Mouse (Mus musculus) MEL (cell line): ENCODE measurements around the gene Bglap2. TPM values are rescaled to one million over a fixed set of nuclear protein-coding genes. Genes with fewer than 3 reads are reported as not detected.
A peak's percentile ranks its signal among the peaks of the same experiment; 100 is the strongest.

Source experiments
- DNase-seq: peaks from one replicate; pipeline ENCODE4 v3.0.0; 2011; ENCODE audit warnings: low read depth, low spot score
- H3K27ac ChIP-seq: 2 replicates; pipeline ENCODE4 v1.5.1; 2012; ENCODE audit warnings: low read depth, mild to moderate bottlenecking, control low read depth, low read length, moderate library complexity; ENCODE audit not compliant: control insufficient read depth
- H3K27me3 ChIP-seq, 2 experiments: fragments of 150-350 bp in 1 of 2; sonication (generic) in 1 of 2; 2 replicates each; pipeline ENCODE4 v1.6.1; 2012; ENCODE audit warnings: low read length in 2 of 2, mild to moderate bottlenecking in 2 of 2, improper control_type of control experiment in 1 of 2, moderate library complexity in 1 of 2; ENCODE audit not compliant: insufficient read depth in 2 of 2, control insufficient read depth in 1 of 2
- H3K36me3 ChIP-seq, 2 experiments: 2 replicates each; pipeline ENCODE4 v1.6.1; 2012 to 2014; ENCODE audit warnings: low read length in 2 of 2, improper control_type of control experiment in 1 of 2, inconsistent platforms in 1 of 2, mild to moderate bottlenecking in 1 of 2; ENCODE audit not compliant: insufficient read depth in 2 of 2, control insufficient read depth in 1 of 2
- H3K4me1 ChIP-seq, 2 experiments: fragments of 150-350 bp in 1 of 2; sonication (generic) in 1 of 2; 2 replicates each; pipeline ENCODE4 v1.6.1; 2012; ENCODE audit warnings: low read length in 2 of 2, improper control_type of control experiment in 1 of 2, mild to moderate bottlenecking in 1 of 2; ENCODE audit not compliant: insufficient read depth in 2 of 2, control insufficient read depth in 1 of 2
- H3K4me3 ChIP-seq, 2 experiments: fragments of 150-350 bp in 1 of 2; sonication (generic) in 1 of 2; 2 replicates each; pipeline ENCODE4 v1.5.1; 2012; ENCODE audit warnings: low read depth in 2 of 2, low read length in 2 of 2, mild to moderate bottlenecking in 2 of 2, moderate library complexity in 2 of 2, control low read depth in 1 of 2, improper control_type of control experiment in 1 of 2; ENCODE audit not compliant: control insufficient read depth in 1 of 2, insufficient read depth in 1 of 2
- H3K79me2 ChIP-seq: 2 replicates; pipeline ENCODE4 v1.6.1; 2012; ENCODE audit warnings: mild to moderate bottlenecking, low read length, moderate library complexity; ENCODE audit not compliant: control insufficient read depth, poor library complexity, insufficient read depth
- H3K9ac ChIP-seq: 2 replicates; pipeline ENCODE4 v1.6.1; 2012; ENCODE audit warnings: low read depth, mild to moderate bottlenecking, control low read depth, low read length, moderate library complexity; ENCODE audit not compliant: control insufficient read depth, poor library complexity, severe bottlenecking
- H3K9me3 ChIP-seq: fragments of 150-350 bp; sonication (generic); replicated peaks from 2 replicates; pipeline ENCODE4 v1.6.1; 2012; ENCODE audit warnings: mild to moderate bottlenecking, low read length, improper control_type of control experiment, moderate library complexity; ENCODE audit not compliant: insufficient read depth
- CHD1 ChIP-seq: IDR thresholded peaks from 2 replicates; pipeline ENCODE4 v1.6.1; 2012; ENCODE audit warnings: low read depth, mild to moderate bottlenecking, inconsistent platforms, low read length, improper control_type of control experiment
- CTCF ChIP-seq, 3 experiments: IDR thresholded peaks in 2 of 3; conservative IDR thresholded peaks in 1 of 3; 2 replicates each; pipeline ENCODE4 v1.5.1; 2011 to 2012; ENCODE audit warnings: low read length in 3 of 3, low read depth in 2 of 3, mild to moderate bottlenecking in 2 of 3, improper control_type of control experiment in 1 of 3, inconsistent platforms in 1 of 3, mixed read lengths in 1 of 3, moderate library complexity in 1 of 3; ENCODE audit not compliant: control insufficient read depth in 1 of 3, insufficient read depth in 1 of 3, poor library complexity in 1 of 3, severe bottlenecking in 1 of 3
- ETS1 ChIP-seq: IDR thresholded peaks from 2 replicates; pipeline ENCODE4 v1.6.1; 2012; ENCODE audit warnings: low read depth, mild to moderate bottlenecking, inconsistent platforms, low read length, improper control_type of control experiment, moderate library complexity
- GABPA ChIP-seq: IDR thresholded peaks from 2 replicates; pipeline ENCODE4 v1.6.1; 2012; ENCODE audit warnings: low read depth, mild to moderate bottlenecking, inconsistent platforms, low read length, improper control_type of control experiment, moderate library complexity
- JUND ChIP-seq: IDR thresholded peaks from 2 replicates; pipeline ENCODE4 v1.6.1; 2011; ENCODE audit warnings: low read depth, mild to moderate bottlenecking, improper control_type of control experiment, low read length
- MYB ChIP-seq: IDR thresholded peaks from 2 replicates; pipeline ENCODE4 v1.6.1; 2011; ENCODE audit warnings: mild to moderate bottlenecking, low read depth, low read length, improper control_type of control experiment
- MYC ChIP-seq: IDR thresholded peaks from 2 replicates; pipeline ENCODE4 v1.6.1; 2011; ENCODE audit warnings: low read depth, mild to moderate bottlenecking, low read length, improper control_type of control experiment, moderate library complexity
- NELFE ChIP-seq: IDR thresholded peaks from 2 replicates; pipeline ENCODE4 v1.6.1; 2011; ENCODE audit warnings: low read depth, low read length, improper control_type of control experiment
- NRF1 ChIP-seq: IDR thresholded peaks from 2 replicates; pipeline ENCODE4 v1.6.1; 2014; ENCODE audit warnings: low read depth, mild to moderate bottlenecking, inconsistent platforms, low read length, improper control_type of control experiment, moderate library complexity; ENCODE audit not compliant: poor library complexity, insufficient read depth, severe bottlenecking
- POLR2A ChIP-seq, 2 experiments: IDR thresholded peaks; 2 replicates each; pipeline ENCODE4 v1.6.1; 2011 to 2012; ENCODE audit warnings: low read length in 2 of 2, mild to moderate bottlenecking in 2 of 2, control low read depth in 1 of 2, improper control_type of control experiment in 1 of 2, low read depth in 1 of 2, moderate library complexity in 1 of 2; ENCODE audit not compliant: control insufficient read depth in 1 of 2, insufficient read depth in 1 of 2, poor library complexity in 1 of 2
- POLR2AphosphoS2 ChIP-seq: IDR thresholded peaks from 2 replicates; pipeline ENCODE4 v1.6.1; 2011; ENCODE audit warnings: low read length, improper control_type of control experiment
- POLR2AphosphoS5 ChIP-seq: IDR thresholded peaks from 2 replicates; pipeline ENCODE4 v1.6.1; 2012; ENCODE audit warnings: low read depth, borderline replicate concordance, mild to moderate bottlenecking, inconsistent platforms, low read length, moderate library complexity, mixed read lengths
- RCOR1 ChIP-seq: IDR thresholded peaks from 2 replicates; pipeline ENCODE4 v1.6.1; 2012; ENCODE audit warnings: low read depth, mild to moderate bottlenecking, inconsistent platforms, low read length, improper control_type of control experiment
- SIN3A ChIP-seq: IDR thresholded peaks from 2 replicates; pipeline ENCODE4 v1.6.1; 2012; ENCODE audit warnings: low read length, improper control_type of control experiment, inconsistent platforms
- SMC3 ChIP-seq: IDR thresholded peaks from 2 replicates; pipeline ENCODE4 v1.6.1; 2011; ENCODE audit warnings: low read depth, low read length, improper control_type of control experiment
- TBP ChIP-seq: IDR thresholded peaks from 2 replicates; pipeline ENCODE4 v1.8.0; 2011; ENCODE audit warnings: low read depth, low read length, improper control_type of control experiment
- TCF12 ChIP-seq: IDR thresholded peaks from 2 replicates; pipeline ENCODE4 v1.6.1; 2014; ENCODE audit warnings: low read depth, mild to moderate bottlenecking, inconsistent platforms, low read length, improper control_type of control experiment, moderate library complexity
- UBTF ChIP-seq: IDR thresholded peaks from 2 replicates; pipeline ENCODE4 v1.6.1; 2012; ENCODE audit warnings: low read depth, mild to moderate bottlenecking, inconsistent platforms, low read length, improper control_type of control experiment, moderate library complexity, borderline replicate concordance; ENCODE audit not compliant: insufficient read depth
- USF2 ChIP-seq, 2 experiments: IDR thresholded peaks; 2 replicates each; pipeline ENCODE4 v1.6.1; 2011 to 2012; ENCODE audit warnings: improper control_type of control experiment in 2 of 2, low read length in 2 of 2, borderline replicate concordance in 1 of 2, inconsistent platforms in 1 of 2, low read depth in 1 of 2, mild to moderate bottlenecking in 1 of 2; ENCODE audit not compliant: insufficient read depth in 1 of 2
- ZC3H11A ChIP-seq: IDR thresholded peaks from 2 replicates; pipeline ENCODE4 v1.6.1; 2012; ENCODE audit warnings: low read depth, mild to moderate bottlenecking, inconsistent platforms, low read length, improper control_type of control experiment
- polyA plus RNA-seq, 2 experiments: library from polyadenylated mRNA; stranded (reverse) in 1 of 2; unstranded in 1 of 2; fragments of >175 nt in 1 of 2; fragments of >200 nt in 1 of 2; gene quantifications; 2 replicates each; pipeline versions ENCODE4 v1.2.1 to v1.2.4; 2012; ENCODE audit warnings: low replicate concordance in 2 of 2, low read depth in 1 of 2; ENCODE audit not compliant: insufficient read length in 2 of 2, insufficient read depth in 1 of 2, missing spikeins in 1 of 2
- total RNA-seq: library from RNA; depleted of rRNA; stranded (reverse); fragments of 300-350 nt; gene quantifications from 2 replicates; pipeline ENCODE4 v1.2.3, GENCODE M21; 2012

The Bglap2 gene
- total and polyA plus RNA-seq, 3 experiments, result not detected

- H3K79me2 ChIP-seq, result no peaks in the 10 kb centered on the region
- TF ChIP-seq CHD1, result no peak
- no peak for TF ChIP-seq MYB
- no peak for TF ChIP-seq RCOR1
- TF ChIP-seq TCF12, result no peak
- TF ChIP-seq POLR2AphosphoS2, result no peak
- TF ChIP-seq SMC3, result no peak
- no peak for TF ChIP-seq NELFE
- TF ChIP-seq NRF1, result no peak
- no peak for TF ChIP-seq ETS1
- TF ChIP-seq POLR2A (IDR thresholded peaks at IDR 0.05; ENCODE audit: control insufficient read depth in 1 of 2, insufficient read depth in 1 of 2, low read depth in 1 of 2, low read length in 2 of 2, poor library complexity in 1 of 2), result no peak
- TF ChIP-seq MYC, result no peak
- TF ChIP-seq JUND, result no peak
- TF ChIP-seq ZC3H11A, result no peak
- TF ChIP-seq GABPA, result no peak
- no peak for TF ChIP-seq SIN3A
- no peak for TF ChIP-seq POLR2AphosphoS5
- TF ChIP-seq TBP, result no peak
- TF ChIP-seq UBTF, result no peak
- TF ChIP-seq USF2 (IDR thresholded peaks at IDR 0.05; ENCODE audit: borderline replicate concordance in 1 of 2, insufficient read depth in 1 of 2, low read depth in 1 of 2, low read length in 2 of 2), result no peak
- TF ChIP-seq, all 39 proteins: peak for 0
- Histone ChIP-seq H3K27me3 (no peaks in the 10 kb centered on the region), H3K36me3 (peaks cover 0 to 12% of the 10 kb centered on the region in 2 experiments; a peak in 2 of 4 replicates), H3K4me1 (no peaks in the 10 kb centered on the region), H3K9ac (no peak overlapping the region), H3K9me3 (no peaks in the 10 kb centered on the region), H3K4me3 (no peak overlapping the region), H3K27ac (no peak overlapping the region)
- DNase-seq, result no peak
Measured at GRCm38 (mm10) chr3:88359584-88359983, 18.9 kb downstream of the Bglap2 start.

DNA sequence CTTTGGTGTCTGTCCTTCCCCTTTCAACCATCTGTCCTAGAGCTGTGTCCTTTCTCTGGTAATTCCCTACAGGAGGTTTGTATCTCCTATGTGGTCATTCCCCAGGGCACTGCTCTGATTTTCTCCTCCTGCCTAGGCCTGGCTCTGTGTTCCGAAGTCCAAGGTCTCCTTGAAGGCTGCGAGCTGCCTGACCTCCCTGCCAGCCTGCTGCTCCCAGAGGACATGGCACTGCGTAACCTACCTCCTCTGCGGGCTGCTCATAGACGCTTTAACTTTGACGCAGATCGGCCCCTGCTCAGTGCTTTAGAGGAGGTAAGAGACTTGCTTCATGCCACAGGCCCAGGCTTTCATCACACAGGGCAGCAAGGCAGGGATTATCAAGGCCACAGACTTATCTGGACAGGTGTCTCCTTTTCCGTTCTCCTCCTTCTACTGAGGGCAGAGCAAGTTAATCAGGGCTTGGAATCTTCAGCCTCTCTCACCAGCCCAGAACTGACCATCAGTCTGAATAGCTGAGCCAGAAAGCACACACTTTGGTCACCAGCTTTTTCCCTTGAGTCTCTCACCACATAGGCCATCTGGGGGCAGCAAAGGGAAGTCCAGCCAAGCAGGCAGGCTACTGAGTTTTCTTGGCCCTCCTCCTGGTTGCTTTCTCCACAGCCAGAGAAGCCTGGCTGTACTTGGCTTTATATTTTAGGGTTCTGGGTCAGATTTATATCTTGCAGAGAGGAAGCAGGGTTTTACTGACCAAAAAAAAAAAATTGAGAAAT, 23.9 kb downstream of the Bglap2 start:
- Histone ChIP-seq H3K4me3 (no peak overlapping the region), H3K27me3 (no peaks in the 10 kb centered on the region), H3K9me3 (no peaks in the 10 kb centered on the region), H3K27ac (no peak overlapping the region), H3K36me3 (peaks cover 0 to 29% of the 10 kb centered on the region in 2 experiments; a peak in 2 of 4 replicates), H3K9ac (no peak overlapping the region), H3K4me1 (no peaks in the 10 kb centered on the region), H3K79me2 (no peaks in the 10 kb centered on the region)
- no peak for DNase-seq
- TF ChIP-seq SMC3, result peak; percentile 30
- TF ChIP-seq CTCF (IDR thresholded peaks at IDR 0.05 in 2 of 3, conservative IDR thresholded peaks at IDR 0.05 in 1 of 3; ENCODE audit: control insufficient read depth in 1 of 3, insufficient read depth in 1 of 3, low read depth in 2 of 3, low read length in 3 of 3, poor library complexity in 1 of 3, severe bottlenecking in 1 of 3), result peak in 2 of 3 experiments; percentile 16 to 19; a peak in 1 of 6 replicates
- no peak for TF ChIP-seq UBTF
